Mouse (Mus musculus) small intestine, adult 2 months (tissue): Measurements from ENCODE around the gene Mob3a. TPM values are rescaled to one million over a fixed set of nuclear protein-coding genes. Genes with fewer than 3 reads are reported as not detected.

Experiments used
- H3K27ac ChIP-seq: fragments of 200-500 bp; 2 replicates; pipeline ENCODE4 v1.5.1; 2012; ENCODE audit warnings: low read depth, low read length, control low read depth, inconsistent platforms; ENCODE audit not compliant: insufficient read depth
- H3K27me3 ChIP-seq: fragments of 200-500 bp; 2 replicates; pipeline ENCODE4 v1.6.1; 2012; ENCODE audit warnings: mild to moderate bottlenecking, moderate library complexity, low read length, inconsistent platforms; ENCODE audit not compliant: control insufficient read depth, insufficient read depth
- H3K36me3 ChIP-seq: fragments of 200-500 bp; 2 replicates; pipeline ENCODE4 v1.6.1; 2012; ENCODE audit warnings: mild to moderate bottlenecking, low read length, control low read depth, inconsistent platforms; ENCODE audit not compliant: control insufficient read depth, insufficient read depth
- H3K4me1 ChIP-seq: fragments of 200-500 bp; 2 replicates; pipeline ENCODE4 v1.6.1; 2012; ENCODE audit warnings: low read length, inconsistent platforms, mixed read lengths; ENCODE audit not compliant: control insufficient read depth, insufficient read depth, insufficient read length
- H3K4me3 ChIP-seq: fragments of 200-500 bp; 2 replicates; pipeline ENCODE4 v1.5.1; 2012; ENCODE audit warnings: low read depth, mild to moderate bottlenecking, control low read depth, inconsistent platforms, low read length, moderate library complexity
- CTCF ChIP-seq: fragments of 200-500 bp; IDR thresholded peaks from 2 replicates; pipeline ENCODE4 v1.5.1; 2012; ENCODE audit warnings: low read depth, mild to moderate bottlenecking, control low read depth, inconsistent platforms, low read length, moderate library complexity, mixed read lengths; ENCODE audit not compliant: insufficient replicate concordance, insufficient read length; ENCODE audit errors: extremely low read depth
- POLR2A ChIP-seq: fragments of 200-500 bp; IDR thresholded peaks from 2 replicates; pipeline ENCODE4 v1.6.1; 2012; ENCODE audit warnings: low read depth, mild to moderate bottlenecking, control low read depth, inconsistent platforms, low read length, moderate library complexity
- WGBS: fragments of 180-500 bp; shearing (Covaris S2); methylation state at CpG from one replicate; pipeline ENCODE4 v1.1.7; 2018; 5-methylcytosine and 5-hydroxymethylcytosine counted together
- polyA plus RNA-seq: library from polyadenylated mRNA; depleted of rRNA; stranded (reverse); fragments of >200 nt; gene quantifications from 2 replicates; pipeline ENCODE4 v1.2.3, GENCODE M21; 2012

Mob3a gene
- polyA plus RNA-seq, 1 experiment: 40.0 TPM

DNA sequence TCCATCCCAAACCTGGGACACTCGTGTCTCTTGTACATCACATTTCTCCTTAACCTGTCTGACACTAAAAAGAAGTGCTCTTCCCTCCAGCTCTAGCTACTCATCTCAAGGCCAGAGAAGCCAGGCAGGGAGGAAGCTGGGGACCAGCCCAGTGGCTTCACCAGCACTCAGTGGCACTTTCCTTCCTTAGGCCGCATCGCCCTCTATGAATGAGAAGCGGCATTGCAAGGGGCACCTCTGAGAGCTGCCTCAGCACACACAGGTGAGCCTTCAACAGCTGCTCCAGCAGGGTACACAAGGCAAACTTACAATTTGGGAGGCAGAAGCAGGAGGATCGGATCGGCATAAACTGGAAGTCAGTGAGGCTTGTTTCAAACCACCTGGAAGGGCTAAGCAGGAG lies 17.6 kb downstream of the Mob3a start:
- Histone ChIP-seq H3K27me3 (no peaks in the 10 kb centered on the region), H3K27ac (no peak overlapping the region), H3K36me3 (peaks cover 20% of the 10 kb centered on the region), H3K4me1 (peaks cover 7% of the 10 kb centered on the region; the same call in 1 of the 2 replicates), H3K4me3 (no peak overlapping the region)
- 32% methylated on average over 6 of the region's 6 CpGs for WGBS
- TF ChIP-seq POLR2A (no peak), CTCF (peak; percentile 72)

DNA sequence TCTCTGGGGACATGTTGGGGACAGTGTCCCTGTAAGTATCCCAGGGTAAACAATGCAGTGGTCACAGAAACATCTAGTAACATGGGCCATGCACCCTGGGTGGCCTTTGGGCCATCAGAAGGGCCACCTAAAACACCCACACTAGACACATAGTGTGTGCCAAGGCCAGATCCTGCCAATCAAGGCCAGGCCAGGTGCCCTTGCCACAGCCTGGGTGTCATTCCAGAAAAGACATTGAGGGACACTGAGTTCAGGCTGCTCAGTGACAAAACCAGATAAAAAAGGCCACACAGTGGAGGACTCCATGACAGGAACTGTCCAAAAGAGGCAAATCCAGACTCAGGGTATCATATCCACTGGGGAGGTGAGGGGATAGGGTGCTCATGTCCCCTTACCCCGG lies 18.1 kb downstream of the Mob3a start:
- TF ChIP-seq POLR2A (no peak), CTCF (no peak)
- no peak overlapping the region for H3K27ac ChIP-seq
- H3K27me3 ChIP-seq: no peaks in the 10 kb centered on the region
- WGBS: 89% methylated on average over 1 of the region's 1 CpGs
- H3K4me1 ChIP-seq: peaks cover 11% of the 10 kb centered on the region; the same call in 1 of the 2 replicates
- H3K4me3 ChIP-seq: no peak overlapping the region
- H3K36me3 ChIP-seq: peaks cover 19% of the 10 kb centered on the region

- 92% methylated on average over 6 of the region's 6 CpGs for WGBS
Observed at GRCm38 (mm10) chr10:80682003-80682402, 19.8 kb downstream of the Mob3a start.

DNA sequence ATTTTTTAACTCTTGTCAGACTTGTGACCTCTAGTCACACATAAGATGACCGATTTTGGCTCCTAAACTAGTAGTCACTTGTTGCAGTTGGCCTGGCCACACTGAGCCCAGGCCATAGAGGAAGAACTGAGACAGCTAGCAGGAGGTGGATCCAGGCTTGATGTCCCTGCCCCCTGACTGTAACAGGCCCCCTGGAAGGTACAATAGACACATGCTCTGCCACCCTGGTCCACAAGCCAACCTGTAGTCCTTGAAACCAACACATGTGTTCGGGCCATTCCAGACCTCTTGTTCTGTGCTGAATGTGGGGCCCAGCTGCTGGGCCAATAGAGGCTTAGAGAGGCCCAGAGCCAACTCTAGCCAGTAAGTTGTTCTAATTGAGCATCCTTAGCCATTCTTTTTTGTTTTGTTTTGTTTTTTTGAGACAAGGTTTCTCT lies 21.5 kb downstream of the Mob3a start:
- peaks cover 25% of the 10 kb centered on the region for H3K4me1 ChIP-seq
- TF ChIP-seq CTCF (no peak), POLR2A (no peak)
- H3K4me3 ChIP-seq: no peak overlapping the region
- WGBS: 73% methylated on average over 2 of the region's 2 CpGs
- H3K27ac ChIP-seq: 0 out of 2 replicates have a peak overlapping the region, but pooled peaks have one; percentile 73
- H3K36me3 ChIP-seq: peaks cover 3% of the 10 kb centered on the region; the same call in 1 of the 2 replicates
- no peaks in the 10 kb centered on the region for H3K27me3 ChIP-seq

More at GRCm38 (mm10) chr10:80682003-80682402, 19.8 kb downstream of the Mob3a start:
- peaks cover 25% of the 10 kb centered on the region for H3K4me1 ChIP-seq
- TF ChIP-seq CTCF (no peak), POLR2A (no peak)
- H3K4me3 ChIP-seq: no peak overlapping the region
- no peak overlapping the region for H3K27ac ChIP-seq
- H3K27me3 ChIP-seq: no peaks in the 10 kb centered on the region
- peaks cover 16% of the 10 kb centered on the region for H3K36me3 ChIP-seq

DNA sequence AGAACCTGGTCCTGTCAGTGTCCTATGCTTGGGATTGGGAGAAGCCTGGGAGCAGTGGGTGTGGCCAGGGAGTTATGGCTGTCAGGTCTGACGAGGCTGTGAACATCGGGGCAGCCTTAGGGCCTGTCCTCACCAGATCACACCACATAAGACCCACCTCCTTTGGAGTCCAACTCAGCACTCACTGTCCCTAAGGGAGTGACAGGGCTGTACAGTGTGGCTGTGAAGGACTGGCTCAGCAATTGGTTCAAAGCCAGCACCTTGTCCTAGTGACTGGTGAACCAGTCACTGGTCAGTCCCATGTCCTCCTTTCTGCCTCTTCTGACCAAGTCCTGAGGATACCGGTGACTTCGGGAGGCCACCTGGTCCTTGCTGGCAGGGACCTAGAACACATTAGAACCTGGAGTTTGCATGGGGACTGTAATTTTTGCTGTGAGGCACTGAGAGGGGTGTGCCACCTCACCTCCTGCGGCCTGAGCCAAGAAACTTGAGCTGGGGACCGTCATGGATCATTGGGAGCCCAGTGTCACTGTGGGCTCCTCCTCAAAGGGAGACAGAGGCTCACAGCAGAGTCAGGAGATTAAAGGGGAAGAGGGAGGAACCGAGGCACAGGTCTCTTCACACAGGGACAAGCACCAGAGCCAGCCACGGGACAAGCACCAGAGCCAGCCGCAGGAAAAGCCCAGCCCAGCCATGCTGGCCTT lies 22.1 kb downstream of the Mob3a start:
- H3K4me3 ChIP-seq: no peak overlapping the region
- TF ChIP-seq CTCF: no peak
- TF ChIP-seq POLR2A: no peak
- H3K27ac ChIP-seq: peak overlapping the region; percentile 73
- peaks cover 28% of the 10 kb centered on the region for H3K4me1 ChIP-seq
- 58% methylated on average over 9 of the region's 9 CpGs for WGBS
- H3K27me3 ChIP-seq: no peaks in the 10 kb centered on the region
- no peaks in the 10 kb centered on the region for H3K36me3 ChIP-seq

GRCm38 (mm10) chr10:80678601-80679377 lies 23.0 kb downstream of the Mob3a start:
- H3K4me1 ChIP-seq: peaks cover 38% of the 10 kb centered on the region
- 19% methylated on average over 9 of the region's 10 CpGs for WGBS
- no peaks in the 10 kb centered on the region; the same call in 1 of the 2 replicates for H3K36me3 ChIP-seq
- TF ChIP-seq CTCF (no peak), POLR2A (no peak)
- no peaks in the 10 kb centered on the region for H3K27me3 ChIP-seq
- no peak overlapping the region for H3K4me3 ChIP-seq
- H3K27ac ChIP-seq: peak overlapping the region; percentile 98

DNA sequence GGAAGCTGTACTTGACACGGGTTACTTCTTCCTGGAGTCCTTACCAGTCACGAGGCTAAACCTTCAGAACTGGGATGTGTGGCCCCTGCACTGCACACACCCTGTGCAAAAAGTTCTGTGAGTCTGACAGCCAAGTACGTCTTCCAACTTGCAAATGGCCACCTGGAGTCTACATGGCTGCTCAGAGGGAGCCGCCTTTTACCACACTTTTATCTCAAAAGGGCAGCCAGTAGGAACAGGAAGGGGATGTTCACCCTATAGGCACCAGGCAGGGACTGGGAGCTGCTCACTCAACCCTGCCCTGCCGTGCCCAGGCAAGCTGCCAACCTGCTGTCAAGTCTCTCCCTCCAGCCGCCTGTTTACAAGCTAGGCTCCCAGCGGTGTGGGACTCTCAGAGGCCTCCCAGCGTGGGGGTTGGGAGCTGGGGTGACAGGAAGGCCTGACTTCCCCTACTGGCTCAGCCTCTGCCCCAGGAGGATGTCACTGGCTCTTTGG lies 23.8 kb downstream of the Mob3a start, which contains the start of gene Mknk2:
Gene Mknk2, minus strand, starts transcription at position 171 of the 495 bp plus-strand sequence.
- Histone ChIP-seq H3K36me3 (no peaks in the 10 kb centered on the region; the same call in 1 of the 2 replicates), H3K27me3 (no peaks in the 10 kb centered on the region), H3K27ac (peak within 1 kb of the TSS; percentile 98), H3K4me1 (peaks cover 45% of the 10 kb centered on the region), H3K4me3 (peak within 1 kb of the TSS; percentile 68)
- TF ChIP-seq POLR2A (peak; percentile 29; the same call in 1 of the 2 replicates), CTCF (no peak)
- 1% methylated on average over 8 of the region's 8 CpGs for whole genome bisulfite sequencing
